Mouse (Mus musculus): Measurements from ENCODE around the gene Grxcr1.

GRCm38 (mm10) chr5:68120880-68121279, 89.2 kb downstream of the Grxcr1 start:
- TF ChIP-seq CTCF (IDR thresholded peaks at IDR 0.05; ENCODE audit: extremely low read depth, insufficient read depth, insufficient read length, insufficient replicate concordance) (no peak), POLR2A (IDR thresholded peaks at IDR 0.05; ENCODE audit: low read depth, low read length) (no peak)
